8 mouse cellular contexts compared by ENCODE assay signal in the genomic region with DNA sequence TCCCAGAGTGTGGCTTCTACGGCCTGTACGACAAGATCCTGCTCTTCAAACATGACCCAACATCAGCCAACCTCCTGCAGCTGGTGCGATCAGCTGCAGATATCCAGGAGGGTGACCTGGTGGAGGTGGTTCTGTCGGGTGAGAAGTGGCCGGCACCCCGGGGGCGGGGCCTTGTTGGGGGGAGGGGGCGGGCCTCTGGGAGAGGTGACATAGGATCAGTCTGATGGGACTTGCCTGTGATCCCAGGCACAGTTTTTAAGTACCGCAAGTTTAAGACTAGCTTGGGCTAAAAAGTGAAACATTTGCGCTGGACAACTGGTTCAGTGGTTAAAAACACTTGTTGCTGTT. TPM values are rescaled to one million over a fixed set of nuclear protein-coding genes. Genes with fewer than 3 reads are reported as not detected.
DNase-seq lines count a peak whose midpoint lies in the region; ATAC-seq and TF ChIP-seq lines count a peak whose summit lies in the region.

No protein-coding gene starts in this region.

- H3K4me3 ChIP-seq in heart, embryonic 11.5 days (ENCODE audit: low read depth, low read length), result peak overlapping the region; percentile 63
- H3K4me3 ChIP-seq in spleen, adult 2 months (ENCODE audit: extremely low read depth, insufficient read depth, insufficient read length), result peak overlapping the region; percentile 82
- peak overlapping the region; percentile 67 for H3K4me3 ChIP-seq in limb, embryonic 12.5 days (replicated peaks)
- H3K4me3 ChIP-seq in stomach, embryonic 15.5 days (replicated peaks), result peak overlapping the region; percentile 63

- no peaks in the 10 kb centered on the region for H3K9me3 ChIP-seq in heart, embryonic 11.5 days (replicated peaks; ENCODE audit: control insufficient read depth, low read length)
- no peaks in the 10 kb centered on the region for H3K9me3 ChIP-seq in limb, embryonic 12.5 days
- H3K9me3 ChIP-seq in stomach, embryonic 15.5 days, result no peaks in the 10 kb centered on the region

- peaks cover 13% of the 10 kb centered on the region for H3K4me1 ChIP-seq in heart, embryonic 11.5 days (ENCODE audit: control insufficient read depth, insufficient read depth, low read length)
- peaks cover 14% of the 10 kb centered on the region for H3K4me1 ChIP-seq in spleen, adult 2 months (ENCODE audit: control insufficient read depth, insufficient read depth, insufficient read length)
- peaks cover 29% of the 10 kb centered on the region for H3K4me1 ChIP-seq in limb, embryonic 12.5 days (replicated peaks)
- H3K4me1 ChIP-seq in stomach, embryonic 15.5 days, result peaks cover 31% of the 10 kb centered on the region

- 28% methylated on average over 10 of the region's 10 CpGs for WGBS in heart, embryonic 11.5 days (ENCODE audit: insufficient replicate concordance)
- 19% methylated on average over 10 of the region's 10 CpGs for WGBS in spleen, adult 2 months
- WGBS in limb, embryonic 12.5 days, result 37% methylated on average over 10 of the region's 10 CpGs
- WGBS in stomach, embryonic 15.5 days, result 35% methylated on average over 10 of the region's 10 CpGs

- intact Hi-C loops in heart, postnatal 25 days (cut with DNase I), result no loop called here
- intact Hi-C loops in gastrocnemius, postnatal 14 days (cut with DNase I; ENCODE audit: low total_unique reads), result no loop called here

- TF ChIP-seq CTCF in spleen, adult 2 months (IDR thresholded peaks at IDR 0.05; ENCODE audit: extremely low read depth, insufficient read depth, insufficient read length, insufficient replicate concordance), result no peak

- no peak for ATAC-seq in heart, embryonic 11.5 days (replicated peaks; ENCODE audit: insufficient number of reproducible peaks, low FRiP score, low TSS enrichment)
- no peak for ATAC-seq in limb, embryonic 12.5 days (ENCODE audit: insufficient number of reproducible peaks, insufficient read depth, low FRiP score, low TSS enrichment, low read depth)
- no peak for ATAC-seq in stomach, embryonic 15.5 days (ENCODE audit: insufficient read depth, low FRiP score, low read depth)

- 0 out of 2 replicates have a peak overlapping the region, but pooled peaks have one; percentile 36 for H3K9ac ChIP-seq in heart, embryonic 11.5 days (ENCODE audit: low read depth, low read length)
- peak overlapping the region; percentile 50; the same call in 1 of the 2 replicates for H3K9ac ChIP-seq in limb, embryonic 12.5 days (replicated peaks)
- no peak overlapping the region for H3K9ac ChIP-seq in stomach, embryonic 15.5 days

- H3K27me3 ChIP-seq in heart, embryonic 11.5 days (ENCODE audit: control insufficient read depth, insufficient read depth, low read length), result no peaks in the 10 kb centered on the region
- H3K27me3 ChIP-seq in spleen, adult 2 months (ENCODE audit: control insufficient read depth, insufficient read depth, low read length), result no peaks in the 10 kb centered on the region
- no peaks in the 10 kb centered on the region for H3K27me3 ChIP-seq in limb, embryonic 12.5 days
- no peaks in the 10 kb centered on the region for H3K27me3 ChIP-seq in stomach, embryonic 15.5 days (replicated peaks)

- peaks cover 18% of the 10 kb centered on the region for H3K36me3 ChIP-seq in heart, embryonic 11.5 days (ENCODE audit: control insufficient read depth, insufficient read depth, low read length)
- peaks cover 35% of the 10 kb centered on the region for H3K36me3 ChIP-seq in spleen, adult 2 months (ENCODE audit: control insufficient read depth, insufficient read depth, low read length)
- H3K36me3 ChIP-seq in limb, embryonic 12.5 days, result peaks cover 41% of the 10 kb centered on the region
- H3K36me3 ChIP-seq in stomach, embryonic 15.5 days, result peaks cover 25% of the 10 kb centered on the region

- TF ChIP-seq POLR2A in spleen, adult 2 months (IDR thresholded peaks at IDR 0.05; ENCODE audit: low read depth, low read length), result no peak

- H3K27ac ChIP-seq in heart, embryonic 11.5 days (ENCODE audit: low read depth, low read length), result peak overlapping the region; percentile 82
- peak overlapping the region; percentile 97 for H3K27ac ChIP-seq in spleen, adult 2 months (ENCODE audit: insufficient read depth, low read length)
- peak overlapping the region; percentile 71 for H3K27ac ChIP-seq in limb, embryonic 12.5 days
- H3K27ac ChIP-seq in stomach, embryonic 15.5 days, result peak overlapping the region; percentile 74; the same call in 1 of the 2 replicates

- peak overlapping the region; percentile 93 for H3K4me2 ChIP-seq in heart, embryonic 11.5 days
- peak overlapping the region; percentile 99 for H3K4me2 ChIP-seq in limb, embryonic 12.5 days
- peak overlapping the region; percentile 96 for H3K4me2 ChIP-seq in stomach, embryonic 15.5 days

- no peak for DNase-seq in heart, postnatal 25 days (ENCODE audit: low spot score)
- no peak for DNase-seq in spleen, adult 2 months (ENCODE audit: low read depth in 1 of 2, low spot score in 2 of 2)
- DNase-seq in spleen, postnatal 36 days (ENCODE audit: low spot score in 2 of 2), result no peak
- DNase-seq in left cerebral cortex, adult 8-10 months (ENCODE audit: low spot score in 2 of 2), result no peak
- DNase-seq in gastrocnemius, postnatal 14 days, result no peak

RNA-seq across cellular contexts. Expression of a gene that starts 3.1 kb away (rescaled TPM):
- 10.8 and 11.6 TPM in 2 replicates for polyA plus RNA-seq in heart, embryonic 11.5 days (2014; fragmentation: Nextera tagmentation; extraction: Ambion mirVana)
- 10 to 100 TPM; 18.0 to 22.9 TPM for total RNA-seq in heart, postnatal 25 days (2021)
- 183 and 205 TPM in 2 replicates for polyA plus RNA-seq in spleen, adult 2 months (2012; rRNA removed)
- polyA plus RNA-seq in limb, embryonic 12.5 days (2016; fragmentation: Nextera tagmentation; extraction: Ambion mirVana), result 16.0 and 16.2 TPM in 2 replicates
- polyA plus RNA-seq in stomach, embryonic 15.5 days (2015; fragmentation: Nextera tagmentation; extraction: Ambion mirVana), result 11.6 and 12.2 TPM in 2 replicates
- 1 to 10 TPM; 4.2 to 6.8 (median 5.5) TPM for total RNA-seq in left cerebral cortex, adult 8-10 months (2022)
- total RNA-seq in gastrocnemius, postnatal 14 days (2021), result 10 to 100 TPM in 1 of 2 experiments, 1 to 10 TPM in 1; 8.5 to 11.8 TPM

RNA-seq across cellular contexts. Expression of a gene that starts 29.3 kb away (rescaled TPM):
- polyA plus RNA-seq in heart, embryonic 11.5 days (2014; fragmentation: Nextera tagmentation; extraction: Ambion mirVana), result 25.6 and 27.7 TPM in 2 replicates
- 10 to 100 TPM; 46.2 to 48.0 TPM for total RNA-seq in heart, postnatal 25 days (2021)
- 28.6 and 36.1 TPM in 2 replicates for polyA plus RNA-seq in spleen, adult 2 months (2012; rRNA removed)
- 33.1 and 34.8 TPM in 2 replicates for polyA plus RNA-seq in limb, embryonic 12.5 days (2016; fragmentation: Nextera tagmentation; extraction: Ambion mirVana)
- polyA plus RNA-seq in stomach, embryonic 15.5 days (2015; fragmentation: Nextera tagmentation; extraction: Ambion mirVana), result 28.4 and 29.1 TPM in 2 replicates
- total RNA-seq in left cerebral cortex, adult 8-10 months (2022), result 10 to 100 TPM; 49.6 to 68.2 (median 56.9) TPM
- total RNA-seq in gastrocnemius, postnatal 14 days (2021), result 10 to 100 TPM; 24.2 to 25.8 TPM

RNA-seq across cellular contexts. Expression of a gene that starts 29.3 kb away (rescaled TPM):
- 9.5 and 10.6 TPM in 2 replicates for polyA plus RNA-seq in heart, embryonic 11.5 days (2014; fragmentation: Nextera tagmentation; extraction: Ambion mirVana)
- 10 to 100 TPM; 15.2 to 17.4 TPM for total RNA-seq in heart, postnatal 25 days (2021)
- polyA plus RNA-seq in spleen, adult 2 months (2012; rRNA removed), result 9.2 and 18.1 TPM in 2 replicates
- polyA plus RNA-seq in limb, embryonic 12.5 days (2016; fragmentation: Nextera tagmentation; extraction: Ambion mirVana), result 9.8 and 12.5 TPM in 2 replicates
- polyA plus RNA-seq in stomach, embryonic 15.5 days (2015; fragmentation: Nextera tagmentation; extraction: Ambion mirVana), result 3.9 and 4.6 TPM in 2 replicates
- total RNA-seq in left cerebral cortex, adult 8-10 months (2022), result 100 to 1,000 TPM; 163 to 169 (median 166) TPM
- total RNA-seq in gastrocnemius, postnatal 14 days (2021), result 1 to 10 TPM; 3.9 to 7.1 TPM

RNA-seq across cellular contexts. Expression of a gene that starts 30.1 kb away (rescaled TPM):
- polyA plus RNA-seq in heart, embryonic 11.5 days (2014; fragmentation: Nextera tagmentation; extraction: Ambion mirVana), result 81.4 and 86.8 TPM in 2 replicates
- 10 to 100 TPM; 54.8 to 65.5 TPM for total RNA-seq in heart, postnatal 25 days (2021)
- 121 and 148 TPM in 2 replicates for polyA plus RNA-seq in spleen, adult 2 months (2012; rRNA removed)
- 148 and 155 TPM in 2 replicates for polyA plus RNA-seq in limb, embryonic 12.5 days (2016; fragmentation: Nextera tagmentation; extraction: Ambion mirVana)
- polyA plus RNA-seq in stomach, embryonic 15.5 days (2015; fragmentation: Nextera tagmentation; extraction: Ambion mirVana), result 87.2 and 89.4 TPM in 2 replicates
- total RNA-seq in left cerebral cortex, adult 8-10 months (2022), result 100 to 1,000 TPM; 205 to 269 (median 250) TPM
- total RNA-seq in gastrocnemius, postnatal 14 days (2021), result 10 to 100 TPM; 22.6 to 29.3 TPM

RNA-seq across cellular contexts. Expression of a gene that starts 45.8 kb away (rescaled TPM):
- 3.5 and 4.2 TPM in 2 replicates for polyA plus RNA-seq in heart, embryonic 11.5 days (2014; fragmentation: Nextera tagmentation; extraction: Ambion mirVana)
- total RNA-seq in heart, postnatal 25 days (2021), result under 1 TPM; 0.45 to 0.86 TPM
- 7.9 and 8.6 TPM in 2 replicates for polyA plus RNA-seq in spleen, adult 2 months (2012; rRNA removed)
- polyA plus RNA-seq in limb, embryonic 12.5 days (2016; fragmentation: Nextera tagmentation; extraction: Ambion mirVana), result 13.2 and 16.2 TPM in 2 replicates
- polyA plus RNA-seq in stomach, embryonic 15.5 days (2015; fragmentation: Nextera tagmentation; extraction: Ambion mirVana), result 8.9 and 9.8 TPM in 2 replicates
- total RNA-seq in left cerebral cortex, adult 8-10 months (2022), result 1 to 10 TPM; 2.1 to 3.5 (median 3.5) TPM
- under 1 TPM; 0.47 to 0.66 TPM for total RNA-seq in gastrocnemius, postnatal 14 days (2021)

Comparison
In these comparisons a context has a peak if more than half of its experiments do, and no peak if none do; other contexts are left out.
1. RNA of a gene that starts 3.1 kb away (polyA plus RNA-seq): 183 to 205 TPM in spleen, adult 2 months; 16.0 to 16.2 TPM in limb, embryonic 12.5 days, 11.6 to 12.2 TPM in stomach, embryonic 15.5 days and 10.8 to 11.6 TPM in heart, embryonic 11.5 days; every median in the first group is over 10 times any median in the second.
2. Peak in every context shown above with its lines, with median percentiles within 50 percentile points of each other: H3K27ac ChIP-seq, H3K4me2 ChIP-seq and H3K4me3 ChIP-seq.